Mouse (Mus musculus) heart, postnatal 0 days (tissue): ENCODE measurements around the gene Cenpf.

Experiments
- CTCF ChIP-seq: IDR thresholded peaks from 2 replicates; pipeline ENCODE4 v1.5.1; 2016; ENCODE audit warnings: antibody characterized with exemption, control low read depth, low read depth
- EP300 ChIP-seq: IDR thresholded peaks from 2 replicates; pipeline ENCODE4 v1.6.1; 2016; ENCODE audit warnings: antibody characterized with exemption, low read depth

GRCm38 (mm10) chr1:189718600-189718999 is 30.7 kb upstream of the Cenpf start:
- no peak for TF ChIP-seq CTCF
- TF ChIP-seq EP300: no peak
